Mouse (Mus musculus) midbrain, embryonic 15.5 days (tissue): ENCODE results near the gene Sim2. TPM values are rescaled to one million over a fixed set of nuclear protein-coding genes. Genes with fewer than 3 reads are reported as not detected.
A peak's percentile ranks its signal among the peaks of the same experiment; 100 is the strongest.

Experiments
- ATAC-seq: fragments of 200-750 bp; cut with Nextera tagmentation; replicated peaks from 2 replicates; pipeline ENCODE4 v1.8.0; 2017; ENCODE audit warnings: moderate TSS enrichment
- H3K27ac ChIP-seq: fragments of 300-500 bp; sonication (generic); 2 replicates; pipeline ENCODE4 v1.5.1; 2015; ENCODE audit warnings: mild to moderate bottlenecking, inconsistent platforms
- H3K27me3 ChIP-seq: fragments of 300-500 bp; sonication (generic); replicated peaks from 2 replicates; pipeline ENCODE4 v1.6.1; 2015; ENCODE audit warnings: inconsistent platforms
- H3K36me3 ChIP-seq: fragments of 300-500 bp; sonication (generic); replicated peaks from 2 replicates; pipeline ENCODE4 v1.6.1; 2015; ENCODE audit warnings: inconsistent platforms
- H3K4me1 ChIP-seq: fragments of 300-500 bp; sonication (generic); 2 replicates; pipeline ENCODE4 v1.6.1; 2015; ENCODE audit warnings: inconsistent platforms
- H3K4me2 ChIP-seq: fragments of 300-500 bp; sonication (generic); 2 replicates; pipeline ENCODE4 v1.6.1; 2015; ENCODE audit warnings: inconsistent platforms, mild to moderate bottlenecking, moderate library complexity
- H3K4me3 ChIP-seq: fragments of 300-500 bp; sonication (generic); 2 replicates; pipeline ENCODE4 v1.5.1; 2015; ENCODE audit warnings: mild to moderate bottlenecking, inconsistent platforms
- H3K9ac ChIP-seq: fragments of 300-500 bp; sonication (generic); 2 replicates; pipeline ENCODE4 v1.6.1; 2015; ENCODE audit warnings: mild to moderate bottlenecking, inconsistent platforms
- H3K9me3 ChIP-seq: fragments of 300-500 bp; sonication (generic); 2 replicates; pipeline ENCODE4 v1.6.1; 2016; ENCODE audit warnings: inconsistent platforms
- WGBS: fragments of 180-500 bp; shearing (Covaris S2); methylation state at CpG from one replicate; pipeline ENCODE4 v1.1.7; 2015; ENCODE audit warnings: mixed read lengths; 5-methylcytosine and 5-hydroxymethylcytosine counted together
- polyA plus RNA-seq: library from polyadenylated mRNA; unstranded; fragments of >200 nt; fragmentation: Nextera tagmentation; extraction: Ambion mirVana; gene quantifications from 2 replicates; pipeline ENCODE4 v1.2.1, GENCODE M21; 2015

The Sim2 gene
- polyA plus RNA-seq, 1 experiment from 2014 or later = 0.25 TPM

DNA sequence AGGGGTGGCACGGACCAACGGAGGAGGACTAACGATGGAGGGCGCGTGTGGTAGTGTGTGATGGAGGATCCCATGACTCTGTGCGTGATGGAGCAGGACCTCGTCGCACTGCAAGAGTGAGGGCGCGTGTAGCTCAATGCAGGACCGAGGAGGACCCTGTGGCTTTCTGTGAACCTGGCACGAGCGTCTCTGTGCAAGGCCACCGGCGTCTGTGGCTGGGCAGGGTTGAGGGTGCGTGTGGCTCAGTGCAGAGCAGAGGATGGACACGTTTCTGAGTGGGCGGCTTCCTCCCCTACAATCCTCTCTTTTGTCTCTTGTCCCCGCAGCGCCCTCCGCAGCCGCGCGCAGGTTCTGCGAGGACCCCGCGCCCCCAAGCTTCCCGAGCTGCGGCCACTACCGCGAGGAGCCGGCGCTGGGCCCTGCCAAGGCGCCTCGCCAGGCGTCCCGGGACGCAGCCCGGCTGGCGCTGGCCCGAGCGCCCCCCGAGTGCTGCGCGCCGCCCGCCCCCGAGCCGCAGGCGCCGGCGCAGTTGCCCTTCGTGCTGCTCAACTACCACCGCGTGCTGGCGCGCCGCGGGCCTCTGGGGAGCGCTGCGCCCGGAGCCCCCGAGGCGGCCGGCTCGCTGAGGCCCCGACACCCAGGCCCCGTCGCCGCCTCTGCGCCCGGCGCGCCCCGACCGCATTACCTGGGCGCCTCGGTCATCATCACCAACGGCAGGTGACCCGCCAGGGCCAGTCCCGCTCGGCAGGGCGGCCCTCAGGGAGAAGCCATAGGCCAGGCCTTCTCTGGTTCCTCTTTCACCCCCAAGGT is 40.6 kb downstream of the Sim2 start:
- peak; percentile 73 for ATAC-seq
- under 1% methylated on average over 66 of the region's 83 CpGs for WGBS
- H3K27me3 ChIP-seq = peaks cover 79% of the 10 kb centered on the region

DNA sequence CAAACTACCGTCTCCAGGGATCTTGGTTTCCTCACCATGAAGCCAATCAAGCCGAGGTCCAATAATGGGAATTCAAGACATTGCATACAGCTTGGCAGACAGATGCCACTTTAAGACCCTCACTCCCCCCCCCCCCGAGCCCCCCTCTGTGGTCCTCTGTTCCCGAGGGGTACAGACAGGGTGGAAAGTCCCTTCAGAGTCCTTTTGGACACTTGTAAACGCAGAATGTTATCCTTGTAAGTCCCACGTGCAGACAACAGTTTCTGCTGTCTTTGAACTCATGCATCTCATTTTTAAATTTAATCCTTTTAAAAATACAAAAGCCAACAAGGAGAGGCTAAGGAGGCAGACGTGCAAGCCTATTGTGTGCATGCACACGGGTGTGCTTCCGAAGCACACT is 41.5 kb downstream of the Sim2 start:
- ATAC-seq = no peak
- Histone ChIP-seq H3K4me3 (0 out of 2 replicates have a peak overlapping the region, but pooled peaks have one; percentile 49), H3K27ac (no peak overlapping the region), H3K9me3 (no peaks in the 10 kb centered on the region), H3K9ac (no peak overlapping the region), H3K4me2 (0 out of 2 replicates have a peak overlapping the region, but pooled peaks have one; percentile 95), H3K36me3 (no peaks in the 10 kb centered on the region), H3K4me1 (peaks cover 19% of the 10 kb centered on the region), H3K27me3 (peaks cover 76% of the 10 kb centered on the region)
- 16% methylated on average over 9 of the region's 9 CpGs for WGBS

More for the DNA sequence above, 40.6 kb downstream of the Sim2 start:
- H3K4me3 ChIP-seq = peak overlapping the region; percentile 49
- no peaks in the 10 kb centered on the region for H3K36me3 ChIP-seq
- H3K9ac ChIP-seq = peak overlapping the region; percentile 50
- H3K4me1 ChIP-seq = peaks cover 19% of the 10 kb centered on the region
- H3K9me3 ChIP-seq = no peaks in the 10 kb centered on the region
- no peak overlapping the region for H3K27ac ChIP-seq
- H3K4me2 ChIP-seq = peak overlapping the region; percentile 95

GRCm38 (mm10) chr16:94128236-94128835 is 43.6 kb downstream of the Sim2 start:
- no peak overlapping the region for H3K4me2 ChIP-seq
- WGBS = 19% methylated on average over 2 of the region's 2 CpGs
- H3K27ac ChIP-seq = no peak overlapping the region
- H3K9ac ChIP-seq = no peak overlapping the region
- H3K36me3 ChIP-seq = no peaks in the 10 kb centered on the region
- no peaks in the 10 kb centered on the region for H3K9me3 ChIP-seq
- ATAC-seq = no peak
- no peak overlapping the region for H3K4me3 ChIP-seq
- peaks cover 57% of the 10 kb centered on the region for H3K27me3 ChIP-seq
- peaks cover 19% of the 10 kb centered on the region for H3K4me1 ChIP-seq

GRCm38 (mm10) chr16:94134218-94134617 is 49.5 kb downstream of the Sim2 start:
- H3K27ac ChIP-seq = no peak overlapping the region
- H3K4me1 ChIP-seq = no peaks in the 10 kb centered on the region
- H3K36me3 ChIP-seq = no peaks in the 10 kb centered on the region
- H3K4me2 ChIP-seq = no peak overlapping the region
- no peak overlapping the region for H3K9ac ChIP-seq
- WGBS = 86% methylated on average over 10 of the region's 10 CpGs
- H3K4me3 ChIP-seq = no peak overlapping the region
- ATAC-seq = no peak
- peaks cover 8% of the 10 kb centered on the region for H3K27me3 ChIP-seq
- no peaks in the 10 kb centered on the region for H3K9me3 ChIP-seq

DNA sequence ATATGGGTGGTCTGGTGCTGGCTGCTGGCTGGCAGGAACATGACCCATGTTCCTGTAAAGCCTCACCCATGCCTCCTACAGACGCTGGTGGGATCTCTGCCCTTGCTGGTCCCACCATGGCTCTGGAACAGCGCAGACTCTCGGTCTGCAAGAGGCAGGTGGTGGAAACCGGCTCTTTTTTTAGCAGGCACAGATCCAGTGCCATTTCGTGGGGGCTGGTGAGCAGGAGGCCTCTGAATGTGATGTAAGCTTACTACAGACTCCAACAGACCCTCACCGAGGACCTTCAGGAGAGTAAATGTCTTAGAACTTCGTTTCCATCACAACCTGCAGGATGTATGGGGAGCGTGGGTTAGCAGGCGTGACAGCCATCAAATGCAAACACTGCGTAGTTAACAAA is 56.0 kb downstream of the Sim2 start:
- Histone ChIP-seq H3K9ac (no peak overlapping the region), H3K36me3 (no peaks in the 10 kb centered on the region), H3K4me2 (no peak overlapping the region), H3K27me3 (peaks cover 9% of the 10 kb centered on the region; the same call in 1 of the 2 replicates), H3K4me1 (peaks cover 8% of the 10 kb centered on the region), H3K4me3 (no peak overlapping the region), H3K9me3 (no peaks in the 10 kb centered on the region), H3K27ac (no peak overlapping the region)
- ATAC-seq = no peak
- 78% methylated on average over 10 of the region's 10 CpGs for WGBS

- peaks cover 19% of the 10 kb centered on the region for H3K27me3 ChIP-seq
- H3K9ac ChIP-seq = no peak overlapping the region
- no peaks in the 10 kb centered on the region for H3K36me3 ChIP-seq
- no peak overlapping the region for H3K4me2 ChIP-seq
- H3K4me1 ChIP-seq = peaks cover 13% of the 10 kb centered on the region
- no peak overlapping the region for H3K27ac ChIP-seq
- 29% methylated on average over 10 of the region's 10 CpGs for WGBS
- no peak overlapping the region for H3K4me3 ChIP-seq
- ATAC-seq = 0 out of 2 replicates have a peak, but pooled peaks have one; percentile 14
- no peaks in the 10 kb centered on the region for H3K9me3 ChIP-seq
Measured at GRCm38 (mm10) chr16:94143325-94143724, 58.6 kb downstream of the Sim2 start.

GRCm38 (mm10) chr16:94148139-94148538 is 63.4 kb downstream of the Sim2 start:
- H3K9ac ChIP-seq = no peak overlapping the region
- 16% methylated on average over 11 of the region's 11 CpGs for WGBS
- H3K9me3 ChIP-seq = no peaks in the 10 kb centered on the region
- ATAC-seq = no peak
- no peak overlapping the region for H3K4me3 ChIP-seq
- no peaks in the 10 kb centered on the region for H3K36me3 ChIP-seq
- no peak overlapping the region for H3K4me2 ChIP-seq
- no peak overlapping the region for H3K27ac ChIP-seq
- peaks cover 19% of the 10 kb centered on the region for H3K4me1 ChIP-seq
- peaks cover 19% of the 10 kb centered on the region for H3K27me3 ChIP-seq

DNA sequence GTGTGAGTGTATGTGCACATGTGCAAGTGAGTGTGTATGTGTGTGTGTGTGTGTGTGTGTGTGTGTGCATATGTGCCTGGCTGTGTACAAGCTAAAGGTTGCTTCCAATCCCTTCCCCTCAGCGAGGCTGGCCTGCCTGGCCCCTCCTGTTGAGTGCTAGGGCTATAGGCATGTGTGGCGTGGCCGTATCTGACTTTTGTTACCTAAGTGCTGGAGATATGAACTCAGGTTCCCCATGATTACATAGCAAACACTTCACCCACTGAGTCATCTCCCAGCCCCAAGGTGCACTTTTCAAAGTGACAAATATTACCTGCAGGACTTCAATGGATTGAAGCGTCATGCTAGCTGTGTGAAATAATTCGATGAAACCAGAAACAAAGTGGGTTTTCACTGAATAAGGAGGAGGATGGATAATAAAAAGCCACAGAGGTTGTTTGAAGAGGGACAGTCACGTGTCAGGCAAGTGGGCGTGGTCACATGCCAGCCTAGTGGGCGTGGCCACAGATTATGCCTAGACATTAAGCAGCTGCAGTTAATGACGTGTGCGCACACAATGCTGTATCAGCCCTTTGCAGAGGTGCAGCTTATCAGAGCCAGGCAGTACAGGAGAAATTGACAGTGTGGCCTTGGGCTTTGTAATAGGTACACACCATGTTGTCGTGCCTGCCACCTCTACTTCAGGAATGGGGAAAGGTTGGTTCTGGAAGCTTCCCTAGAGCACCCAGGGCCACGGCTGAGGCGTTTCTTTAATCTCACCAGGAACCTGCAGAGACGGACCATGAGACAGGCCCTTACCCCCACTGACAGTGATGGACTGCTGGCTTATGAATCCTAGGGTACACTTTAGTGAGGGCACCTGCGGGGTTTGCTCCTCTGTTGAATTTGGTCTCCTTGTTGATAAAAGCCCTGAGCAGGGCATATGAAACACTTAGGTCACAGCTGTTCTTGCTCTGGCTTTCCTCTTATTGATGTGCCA is 65.7 kb downstream of the Sim2 start:
- H3K9ac ChIP-seq = no peak overlapping the region
- WGBS = 81% methylated on average over 15 of the region's 15 CpGs
- no peak overlapping the region for H3K4me2 ChIP-seq
- peaks cover 21% of the 10 kb centered on the region for H3K4me1 ChIP-seq
- ATAC-seq = no peak
- H3K9me3 ChIP-seq = no peaks in the 10 kb centered on the region
- peaks cover 12% of the 10 kb centered on the region for H3K27me3 ChIP-seq
- no peaks in the 10 kb centered on the region for H3K36me3 ChIP-seq
- H3K4me3 ChIP-seq = no peak overlapping the region
- H3K27ac ChIP-seq = no peak overlapping the region

DNA sequence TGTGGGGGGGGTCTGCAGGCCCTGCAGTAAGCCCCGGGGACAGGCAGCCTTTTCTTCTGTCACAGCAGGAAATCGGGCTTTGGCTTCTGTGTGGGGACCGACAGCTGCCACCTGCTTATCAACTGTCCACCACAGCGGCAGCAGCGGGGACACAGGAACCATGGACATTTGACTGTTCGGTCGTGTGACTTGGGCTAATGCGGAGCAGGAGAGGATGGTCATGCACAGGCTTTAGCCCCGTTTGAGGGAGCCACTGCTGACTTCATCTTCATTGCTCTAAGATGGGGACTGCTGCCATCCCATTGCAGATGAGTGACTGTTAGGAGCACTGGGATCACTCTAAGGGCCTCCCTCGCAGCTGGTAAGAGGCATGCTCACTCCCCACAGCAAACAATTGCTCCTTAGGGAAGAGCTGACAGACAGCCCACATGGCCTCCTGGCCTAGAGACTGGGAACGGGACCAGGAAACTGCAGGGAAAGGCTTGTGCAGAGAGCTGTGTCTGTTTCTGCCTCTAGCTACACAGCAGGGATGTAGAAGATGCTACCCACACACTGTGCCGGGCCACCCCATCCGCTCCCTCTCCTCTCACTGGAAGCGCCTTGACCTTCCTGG is 70.4 kb downstream of the Sim2 start:
- 0 out of 2 replicates have a peak, but pooled peaks have one; percentile 28 for ATAC-seq
- Histone ChIP-seq H3K9me3 (no peaks in the 10 kb centered on the region), H3K4me2 (no peak overlapping the region), H3K4me1 (peaks cover 15% of the 10 kb centered on the region), H3K27me3 (no peaks in the 10 kb centered on the region), H3K36me3 (no peaks in the 10 kb centered on the region), H3K4me3 (no peak overlapping the region), H3K9ac (no peak overlapping the region), H3K27ac (no peak overlapping the region)
- WGBS = 19% methylated on average over 14 of the region's 14 CpGs

DNA sequence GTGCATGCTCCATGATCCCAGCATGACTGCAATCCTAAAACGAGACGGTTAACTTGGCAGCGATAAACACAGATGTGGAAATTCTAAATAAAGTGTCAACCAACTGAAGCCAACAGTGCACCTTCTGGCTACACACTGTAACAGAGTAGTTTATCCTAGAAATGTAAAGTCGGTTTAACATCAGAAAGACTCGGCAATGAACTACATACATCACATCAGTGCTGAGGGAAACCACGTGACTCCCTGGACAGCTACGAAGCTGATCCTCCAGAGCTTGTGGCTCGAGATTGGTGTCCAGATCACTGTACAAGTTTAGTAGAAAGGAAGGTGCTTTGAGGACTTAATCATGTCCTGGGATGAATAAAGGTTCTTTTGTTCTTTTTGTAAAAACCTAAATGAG is 73.1 kb downstream of the Sim2 start:
- H3K27me3 ChIP-seq = peaks cover 7% of the 10 kb centered on the region
- H3K27ac ChIP-seq = no peak overlapping the region
- no peak overlapping the region for H3K9ac ChIP-seq
- H3K4me2 ChIP-seq = no peak overlapping the region
- peaks cover 12% of the 10 kb centered on the region for H3K4me1 ChIP-seq
- no peaks in the 10 kb centered on the region for H3K9me3 ChIP-seq
- WGBS = 72% methylated on average over 8 of the region's 8 CpGs
- ATAC-seq = no peak
- no peak overlapping the region for H3K4me3 ChIP-seq
- no peaks in the 10 kb centered on the region for H3K36me3 ChIP-seq

GRCm38 (mm10) chr16:94162000-94162399 is 77.3 kb downstream of the Sim2 start:
- ATAC-seq = no peak
- H3K4me2 ChIP-seq = no peak overlapping the region
- H3K9me3 ChIP-seq = no peaks in the 10 kb centered on the region
- WGBS = 46% methylated on average over 6 of the region's 6 CpGs
- peaks cover 17% of the 10 kb centered on the region; the same call in 1 of the 2 replicates for H3K4me1 ChIP-seq
- H3K27me3 ChIP-seq = peaks cover 21% of the 10 kb centered on the region
- H3K4me3 ChIP-seq = no peak overlapping the region
- no peaks in the 10 kb centered on the region for H3K36me3 ChIP-seq
- no peak overlapping the region for H3K9ac ChIP-seq
- no peak overlapping the region for H3K27ac ChIP-seq
